Mouse (Mus musculus) common myeloid progenitor, adult 5-6 weeks (primary cell): ENCODE results near the gene Asb17. TPM values are rescaled to one million over a fixed set of nuclear protein-coding genes. Genes with fewer than 3 reads are reported as not detected.

Experiments
- ATAC-seq: replicated peaks from 2 replicates; pipeline ENCODE4 v1.8.0; 2016; ENCODE audit warnings: low read depth, mild to moderate bottlenecking, moderate TSS enrichment, inconsistent platforms; ENCODE audit not compliant: poor library complexity, severe bottlenecking
- total RNA-seq: library from RNA; stranded (forward); fragments of 200-1000, 187-1606 nt; gene quantifications from 2 replicates; pipeline ENCODE4 v1.2.3, GENCODE M21; 2017

The Asb17 gene
- total RNA-seq, 1 experiment from 2014 or later: 1.3 TPM

DNA sequence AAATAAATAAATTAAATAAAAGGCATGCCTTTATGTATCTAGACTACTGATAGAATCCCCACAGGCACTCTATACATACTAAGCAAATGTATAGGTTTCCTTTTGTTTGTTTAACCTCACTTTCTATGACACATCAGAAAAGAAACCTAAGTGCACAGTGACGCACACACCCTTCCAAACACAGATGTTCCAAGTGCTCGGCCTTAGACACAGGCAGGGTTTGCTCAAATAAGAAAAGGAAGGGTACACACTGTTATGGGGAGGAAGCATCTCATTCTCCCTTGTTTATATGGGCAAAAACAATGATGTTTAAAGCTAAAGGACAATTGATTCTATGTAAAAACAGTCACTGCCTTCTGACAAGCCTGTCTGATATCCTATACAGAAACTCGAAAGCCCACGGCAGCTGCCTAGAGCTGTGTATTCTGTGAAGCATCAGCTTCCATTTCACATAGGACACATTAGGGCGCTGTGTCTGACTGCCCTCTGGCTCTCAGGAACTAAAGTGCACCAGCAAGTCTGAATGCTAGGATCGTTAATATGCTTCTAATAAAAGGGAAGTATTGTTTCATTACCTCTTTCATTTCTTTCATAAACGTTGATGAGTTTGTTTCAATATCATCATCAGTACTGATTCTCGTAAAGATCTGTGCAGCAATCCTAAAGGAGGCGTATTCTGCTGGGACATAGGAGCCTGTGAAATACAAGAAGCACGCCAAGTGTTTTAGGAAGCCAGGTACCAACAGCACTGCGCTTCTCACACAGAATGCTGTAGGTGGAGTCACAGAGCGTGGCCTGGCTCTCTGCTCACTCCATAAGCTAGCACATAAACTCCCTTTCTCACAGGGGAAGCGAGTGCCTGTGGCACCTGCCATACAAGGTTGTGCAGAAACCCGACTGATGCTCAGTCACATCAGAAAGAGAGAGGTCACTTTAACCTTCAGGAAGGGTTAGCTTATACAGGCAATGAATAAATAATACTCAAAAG, 23.4 kb downstream of the Asb17 start:
- ATAC-seq: no peak

- no peak for ATAC-seq
Measured at GRCm38 (mm10) chr3:153871396-153871795, 27.4 kb downstream of the Asb17 start.

DNA sequence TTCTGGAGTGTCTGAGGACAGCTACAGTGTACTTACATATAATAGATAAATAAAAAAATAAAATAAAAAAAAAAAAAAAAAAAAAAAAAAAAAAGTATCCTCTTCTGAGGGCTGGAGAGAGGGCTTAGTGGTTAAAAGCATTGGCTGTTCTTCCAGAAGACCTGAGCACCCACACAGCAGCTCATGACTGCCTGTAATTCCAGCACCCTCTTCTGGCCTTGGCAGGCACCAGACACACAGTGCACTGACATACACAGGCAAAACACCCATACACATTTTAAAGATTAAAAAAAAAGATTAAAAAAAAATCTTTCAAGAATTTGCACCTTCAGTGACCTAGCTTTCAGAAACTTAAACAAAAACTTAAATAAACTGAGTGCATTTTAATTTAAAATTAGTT, 42.3 kb downstream of the Asb17 start:
- peak; percentile 58; the same call in 1 of the 2 replicates for ATAC-seq

GRCm38 (mm10) chr3:153888141-153888540, 44.1 kb downstream of the Asb17 start:
- 0 out of 2 replicates have a peak, but pooled peaks have one; percentile 46 for ATAC-seq

DNA sequence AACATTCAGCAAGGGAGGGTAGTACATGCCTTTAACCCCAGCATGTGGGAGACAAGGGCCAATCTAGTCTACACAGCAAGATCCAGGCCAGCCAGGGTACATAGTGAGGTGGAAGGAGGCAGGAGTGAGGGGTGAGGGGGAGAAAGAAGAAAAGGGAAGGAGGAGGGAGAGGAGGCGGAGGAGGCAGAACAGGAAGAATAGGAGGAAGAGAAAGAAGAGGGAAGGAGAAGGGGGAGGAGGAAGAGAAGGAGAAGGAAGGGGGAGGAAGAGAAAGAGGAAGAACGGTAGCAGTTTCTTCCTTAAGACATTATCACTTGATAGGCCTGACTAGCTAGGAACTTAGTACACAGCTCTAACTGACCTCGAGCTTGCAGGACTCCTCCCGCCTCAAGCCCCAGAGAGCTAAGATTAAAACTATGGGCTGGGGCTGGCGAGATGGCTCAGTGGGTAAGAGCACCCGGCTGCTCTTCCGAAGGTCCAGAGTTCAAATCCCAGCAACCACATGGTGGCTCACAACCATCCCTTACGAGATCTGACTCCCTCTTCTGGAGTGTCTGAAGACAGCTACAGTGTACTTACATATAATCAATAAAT, 45.3 kb downstream of the Asb17 start:
- peak; percentile 71 for ATAC-seq

- ATAC-seq: peak; percentile 95
Measured at GRCm38 (mm10) chr3:153895454-153895853, 51.4 kb downstream of the Asb17 start.

DNA sequence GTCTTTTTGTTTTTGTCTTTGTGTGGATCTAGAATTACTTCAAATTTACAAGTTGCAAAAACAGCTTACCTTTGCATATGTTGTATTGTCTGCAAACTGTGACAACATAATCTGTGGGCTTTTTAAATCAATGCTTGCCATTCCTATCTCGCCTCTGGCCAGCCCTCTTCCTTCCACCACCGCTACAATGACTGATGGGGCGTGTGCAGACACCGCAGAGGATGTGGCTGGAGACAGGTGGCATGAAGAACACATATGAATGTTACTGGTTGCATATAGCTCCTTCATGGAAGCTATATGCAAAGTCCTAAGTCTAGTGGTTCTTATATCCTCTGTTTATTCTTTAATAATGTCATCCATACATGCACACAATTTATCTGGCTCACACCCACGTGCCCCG, 53.2 kb downstream of the Asb17 start:
- ATAC-seq: peak; percentile 67

DNA sequence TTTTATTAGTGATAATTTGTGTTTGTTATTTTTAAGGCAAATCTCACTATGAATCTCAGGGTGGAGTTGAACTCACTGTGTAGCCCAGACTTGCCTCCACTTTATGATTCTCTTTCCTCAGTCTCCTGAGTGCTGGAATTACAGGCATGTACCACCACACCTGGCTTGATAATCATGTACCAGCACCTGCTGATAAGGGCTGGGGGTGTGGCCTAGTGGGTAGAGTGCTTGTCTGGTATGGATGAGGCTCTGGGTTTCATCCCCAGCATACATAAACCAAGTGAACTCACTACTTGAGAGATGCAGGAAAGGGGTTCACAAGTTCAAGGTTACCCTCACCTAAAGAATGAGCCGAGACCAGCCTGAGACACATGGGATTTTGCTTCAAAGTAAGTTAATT, 57.9 kb downstream of the Asb17 start:
- ATAC-seq: no peak

GRCm38 (mm10) chr3:153902595-153902994, 58.6 kb downstream of the Asb17 start:
- no peak for ATAC-seq

- ATAC-seq: peak; percentile 80
Measured at GRCm38 (mm10) chr3:153904586-153904985, 60.6 kb downstream of the Asb17 start.

Other genes starting within 250 kb of the Asb17 start
- 2.7 and 14.1 TPM in 2 replicates for gene St6galnac3, start 119.0 kb upstream of the Asb17 start, total RNA-seq
- 0.23 TPM in 1 of 2 replicates, not detected in the other for gene Msh4, start 61.9 kb downstream of the Asb17 start, total RNA-seq
- gene Rabggtb, start 68.8 kb downstream of the Asb17 start, total RNA-seq: 135 and 147 TPM in 2 replicates
- 253 and 277 TPM in 2 replicates for gene Acadm, start 100.4 kb downstream of the Asb17 start, total RNA-seq
- gene Slc44a5, start 129.2 kb downstream of the Asb17 start, total RNA-seq: not detected in 2 replicates